Mouse (Mus musculus) 3134 (cell line): ENCODE measurements around the gene Mgat1.
"Not testable (repeated sequence)": the region's sequence is repeated elsewhere in the genome, so short reads cannot be mapped to it uniquely, and the experiment has no call there.

Experiments
- DNase-seq: peaks from one replicate; pipeline ENCODE4 v3.0.0-alpha.2; 2011; ENCODE audit warnings: low spot score; ENCODE audit not compliant: insufficient read length; ENCODE audit errors: extremely low read depth

Mgat1 gene

GRCm38 (mm10) chr11:49243727-49244594, at the start of gene Mgat1:
TSS of gene Mgat1 (plus strand) at chr11:49244191.
- peak; percentile 99 for DNase-seq

GRCm38 (mm10) chr11:49194771-49195170, 49.2 kb upstream of the Mgat1 start:
- not testable (repeated sequence) for DNase-seq

GRCm38 (mm10) chr11:49195819-49196322, 48.1 kb upstream of the Mgat1 start:
- no peak for DNase-seq

- no peak for DNase-seq
Measured at GRCm38 (mm10) chr11:49200666-49201065, 43.3 kb upstream of the Mgat1 start.

GRCm38 (mm10) chr11:49201142-49201541, 42.8 kb upstream of the Mgat1 start:
- DNase-seq = no peak

- no peak for DNase-seq
Measured at GRCm38 (mm10) chr11:49202071-49202470, 41.9 kb upstream of the Mgat1 start.

- no peak for DNase-seq
Measured at GRCm38 (mm10) chr11:49202523-49203061, 41.4 kb upstream of the Mgat1 start.

GRCm38 (mm10) chr11:49203129-49203768, 40.7 kb upstream of the Mgat1 start, which contains the start of gene Zfp62:
TSS of gene Zfp62 (plus strand) at chr11:49203292.
- peak; percentile 98 for DNase-seq

GRCm38 (mm10) chr11:49203771-49204497, 40.1 kb upstream of the Mgat1 start:
- DNase-seq = no peak

GRCm38 (mm10) chr11:49205080-49205590, 38.9 kb upstream of the Mgat1 start:
- DNase-seq = no peak

GRCm38 (mm10) chr11:49207495-49207894, 36.5 kb upstream of the Mgat1 start:
- DNase-seq = no peak

GRCm38 (mm10) chr11:49212577-49212976, 31.4 kb upstream of the Mgat1 start:
- DNase-seq = no peak

GRCm38 (mm10) chr11:49213505-49213904, 30.5 kb upstream of the Mgat1 start:
- no peak for DNase-seq

GRCm38 (mm10) chr11:49219271-49219670, 24.7 kb upstream of the Mgat1 start:
- no peak for DNase-seq

- DNase-seq = no peak
Measured at GRCm38 (mm10) chr11:49224455-49224854, 19.5 kb upstream of the Mgat1 start.

GRCm38 (mm10) chr11:49232781-49233180, 11.2 kb upstream of the Mgat1 start:
- no peak for DNase-seq

- DNase-seq = no peak
Measured at GRCm38 (mm10) chr11:49235459-49236207, 8.4 kb upstream of the Mgat1 start.

- no peak for DNase-seq
Measured at GRCm38 (mm10) chr11:49236891-49237290, 7.1 kb upstream of the Mgat1 start.

- DNase-seq = no peak
Measured at GRCm38 (mm10) chr11:49237532-49237931, 6.5 kb upstream of the Mgat1 start.

GRCm38 (mm10) chr11:49240310-49240709, 3.7 kb upstream of the Mgat1 start:
- DNase-seq = no peak
